In genomic region chr13:54946406-54946805, GRCm38 (mm10) we compare ENCODE assay signal across 27 mouse cellular contexts. TPM values are rescaled to one million over a fixed set of nuclear protein-coding genes. Genes with fewer than 3 reads are reported as not detected.
DNase-seq lines count a peak whose midpoint lies in the region; ATAC-seq and TF ChIP-seq lines count a peak whose summit lies in the region.
"Had no signal": no experiment of that assay in that cellular context is flagged by ENCODE, and none has a peak within 500 bp of the region (broad histone marks: within the 10 kb centered on the region; RNA-seq: fewer than 3 reads in every experiment).

No protein-coding gene starts in this region.

- no peak for TF ChIP-seq CTCF in left cerebral cortex, adult 2 months (IDR thresholded peaks at IDR 0.05)

- H3K4me3 ChIP-seq in left cerebral cortex, adult 2 months: no peak overlapping the region
- H3K4me3 ChIP-seq: embryonic facial prominence, embryonic 13.5 days; embryonic facial prominence, embryonic 15.5 days; erythroblast, embryonic 14.5 days; forebrain, embryonic 10.5 days; forebrain, embryonic 12.5 days had no signal

- peak; percentile 36 for ATAC-seq in frontal cortex, adult (ENCODE audit: low TSS enrichment)
- ATAC-seq: activated CD4-positive, CD25-positive, alpha-beta regulatory T cell, adult 4 months; CD4-positive, CD25-positive, alpha-beta regulatory T cell, adult 4 months; forebrain, embryonic 14.5 days; forebrain, embryonic 16.5 days; Patski had no signal

- no peak for DNase-seq in frontal cortex, postnatal 36 days (ENCODE audit: low spot score in 2 of 2)
- DNase-seq in left cerebral cortex, adult 2 months (ENCODE audit: extremely low spot score in 1 of 2, low spot score in 2 of 2): no peak
- no peak for DNase-seq in left cerebral cortex, adult 8-10 months (ENCODE audit: low spot score in 2 of 2)
- peak; percentile 68 for DNase-seq in brain, adult 2 months (ENCODE audit: low read depth, low spot score)
- DNase-seq: adrenal gland, adult 8-10 months; adrenal gland, postnatal 14 days; adrenal gland, postnatal 36 days; B cell, adult 2 months; cerebellum, adult 11 months; cerebellum, adult 18-20 months; cerebellum, adult 8-10 months; cerebellum, adult 9-11 months; cerebellum, postnatal 14 days; cerebellum, postnatal 36 days; embryo, embryonic 11 days had no signal

- peak overlapping the region; percentile 28; the same call in 1 of the 2 replicates for H3K27ac ChIP-seq in left cerebral cortex, adult 2 months
- H3K27ac ChIP-seq: embryonic facial prominence, embryonic 13.5 days; embryonic facial prominence, embryonic 15.5 days; forebrain, embryonic 10.5 days; forebrain, embryonic 12.5 days had no signal

- intact Hi-C loops in left cerebral cortex, adult 2 months (cut with DNase I): no loop called here

RNA-seq across cellular contexts. Expression of gene Unc5a, which starts 2.8 kb away (rescaled TPM):
- 100 to 1,000 TPM; 110 to 116 TPM for total RNA-seq in left cerebral cortex, adult 2 months (2021)
- 10 to 100 TPM; 86.2 to 95.5 (median 94.0) TPM for total RNA-seq in left cerebral cortex, adult 8-10 months (2022)
- total RNA-seq: G1E had no signal
